Mouse (Mus musculus) layer of hippocampus, adult 2 months (tissue): ENCODE results near the gene Fam43a. TPM values are rescaled to one million over a fixed set of nuclear protein-coding genes. Genes with fewer than 3 reads are reported as not detected.

ENCODE experiments used
- DNase-seq, 2 experiments: peaks; one replicate each; pipeline ENCODE4 v3.0.0; 2022; ENCODE audit warnings: low spot score in 2 of 2
- H3K27ac ChIP-seq: fragments of 200-600 bp; 2 replicates; pipeline ENCODE4 v1.8.1; 2022
- H3K4me3 ChIP-seq: fragments of 200-600 bp; 2 replicates; pipeline ENCODE4 v1.8.1; 2022; ENCODE audit warnings: mild to moderate bottlenecking
- CTCF ChIP-seq: fragments of 200-600 bp; conservative IDR thresholded peaks from 2 replicates; pipeline ENCODE4 v1.8.1; 2022; ENCODE audit warnings: antibody characterized with exemption, mild to moderate bottlenecking, moderate library complexity
- total RNA-seq, 2 experiments: library from RNA; stranded (reverse); gene quantifications; 2 replicates each; pipeline ENCODE4 v1.2.3; 2021

Gene Fam43a
- total RNA-seq, 2 experiments from 2014 or later, result 9.2 to 10.3 TPM

- TF ChIP-seq CTCF, result peak; percentile 64
- DNase-seq, result peak; percentile 34 to 38
- peak overlapping the region; percentile 79 for H3K4me3 ChIP-seq
- peak overlapping the region; percentile 86; the same call in 1 of the 2 replicates for H3K27ac ChIP-seq
Measured at GRCm38 (mm10) chr16:30601046-30601832, 1.7 kb downstream of the Fam43a start.

- TF ChIP-seq CTCF, result no peak
- DNase-seq, result no peak
- peak overlapping the region; percentile 79; the same call in 1 of the 2 replicates for H3K4me3 ChIP-seq
- H3K27ac ChIP-seq, result peak overlapping the region; percentile 86; the same call in 1 of the 2 replicates
Measured at GRCm38 (mm10) chr16:30601946-30602345, 2.4 kb downstream of the Fam43a start.

- no peak for DNase-seq
- TF ChIP-seq CTCF, result no peak
- Histone ChIP-seq H3K4me3 (no peak overlapping the region), H3K27ac (peak overlapping the region; percentile 18; the same call in 1 of the 2 replicates)
Measured at GRCm38 (mm10) chr16:30602684-30603530, 3.4 kb downstream of the Fam43a start.

GRCm38 (mm10) chr16:30603531-30603842, 4.0 kb downstream of the Fam43a start:
- no peak for DNase-seq
- Histone ChIP-seq H3K4me3 (no peak overlapping the region), H3K27ac (peak overlapping the region; percentile 18; the same call in 1 of the 2 replicates)
- TF ChIP-seq CTCF, result no peak

- Histone ChIP-seq H3K27ac (no peak overlapping the region), H3K4me3 (no peak overlapping the region)
- no peak for DNase-seq
- TF ChIP-seq CTCF, result no peak
Measured at GRCm38 (mm10) chr16:30604061-30604806, 4.7 kb downstream of the Fam43a start.

- no peak overlapping the region for H3K27ac ChIP-seq
- DNase-seq, result no peak
- H3K4me3 ChIP-seq, result no peak overlapping the region
- no peak for TF ChIP-seq CTCF
Measured at GRCm38 (mm10) chr16:30604807-30605137, 5.2 kb downstream of the Fam43a start.

GRCm38 (mm10) chr16:30605528-30605927, 6.0 kb downstream of the Fam43a start:
- Histone ChIP-seq H3K27ac (no peak overlapping the region), H3K4me3 (no peak overlapping the region)
- no peak for DNase-seq
- TF ChIP-seq CTCF, result no peak

GRCm38 (mm10) chr16:30607868-30608267, 8.3 kb downstream of the Fam43a start:
- Histone ChIP-seq H3K4me3 (no peak overlapping the region), H3K27ac (no peak overlapping the region)
- no peak for TF ChIP-seq CTCF
- no peak for DNase-seq

GRCm38 (mm10) chr16:30611331-30611730, 11.8 kb downstream of the Fam43a start:
- Histone ChIP-seq H3K27ac (no peak overlapping the region), H3K4me3 (no peak overlapping the region)
- TF ChIP-seq CTCF, result no peak
- no peak for DNase-seq

- no peak for TF ChIP-seq CTCF
- H3K27ac ChIP-seq, result no peak overlapping the region
- H3K4me3 ChIP-seq, result no peak overlapping the region
- no peak for DNase-seq
Measured at GRCm38 (mm10) chr16:30613122-30613521, 13.6 kb downstream of the Fam43a start.

- TF ChIP-seq CTCF, result no peak
- no peak for DNase-seq
- Histone ChIP-seq H3K27ac (no peak overlapping the region), H3K4me3 (no peak overlapping the region)
Measured at GRCm38 (mm10) chr16:30614122-30614521, 14.6 kb downstream of the Fam43a start.

GRCm38 (mm10) chr16:30614705-30615317, 15.3 kb downstream of the Fam43a start:
- no peak for TF ChIP-seq CTCF
- Histone ChIP-seq H3K4me3 (no peak overlapping the region), H3K27ac (no peak overlapping the region)
- DNase-seq, result no peak
